Mouse (Mus musculus) retina, adult 2 months (tissue): ENCODE data around the gene 0610009B22Rik.
"Not testable (repeated sequence)": the region's sequence is repeated elsewhere in the genome, so short reads cannot be mapped to it uniquely, and the experiment has no call there.

ENCODE experiments used
- DNase-seq: peaks from one replicate; pipeline ENCODE4 v3.0.0-alpha.2; 2012; ENCODE audit warnings: low read depth, low spot score

0610009B22Rik gene

GRCm38 (mm10) chr11:51688330-51689328, at the start of gene 0610009B22Rik:
0610009B22Rik (minus strand) TSS chr11:51688874.
- DNase-seq, result peak; percentile 100

GRCm38 (mm10) chr11:51734218-51734617, 45.5 kb upstream of the 0610009B22Rik start:
- not testable (repeated sequence) for DNase-seq

GRCm38 (mm10) chr11:51732883-51733282, 44.2 kb upstream of the 0610009B22Rik start:
- no peak for DNase-seq

GRCm38 (mm10) chr11:51721066-51721465, 32.4 kb upstream of the 0610009B22Rik start:
- no peak for DNase-seq

- DNase-seq, result no peak
Observed at GRCm38 (mm10) chr11:51707080-51707479, 18.4 kb upstream of the 0610009B22Rik start.

- no peak for DNase-seq
Observed at GRCm38 (mm10) chr11:51706451-51706850, 17.8 kb upstream of the 0610009B22Rik start.

DNA sequence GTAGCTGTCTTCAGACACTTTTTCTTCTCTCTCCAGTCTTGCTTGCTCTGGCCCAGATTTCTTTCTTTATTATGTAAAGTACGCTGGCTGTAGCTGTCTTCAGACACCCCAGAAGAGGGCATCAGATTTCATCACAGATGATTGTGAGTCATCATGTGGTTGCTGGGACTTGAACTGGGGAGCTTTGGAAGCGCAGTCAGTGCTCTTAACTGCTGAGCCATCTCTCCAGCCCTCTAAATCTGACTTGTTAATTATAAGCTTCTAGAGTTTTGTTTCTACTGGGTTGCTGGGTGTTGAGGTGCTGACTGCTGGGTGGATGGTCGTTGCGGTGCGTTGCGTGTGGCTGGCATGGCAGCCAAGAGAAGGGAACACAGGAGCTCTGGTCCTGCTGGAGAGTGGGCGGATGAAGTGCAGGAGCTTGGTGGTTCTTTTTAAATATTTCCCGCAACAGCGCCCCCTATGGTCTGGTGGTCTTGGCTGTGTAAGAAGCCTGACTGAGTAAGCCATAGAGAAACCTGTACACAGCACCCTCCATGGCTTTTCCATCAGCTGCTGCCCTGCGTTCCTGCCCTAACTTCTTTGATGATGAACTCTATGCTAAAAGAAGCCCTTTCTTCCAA, 14.8 kb upstream of the 0610009B22Rik start:
- DNase-seq, result no peak

GRCm38 (mm10) chr11:51702831-51703230, 14.2 kb upstream of the 0610009B22Rik start:
- no peak for DNase-seq

- no peak for DNase-seq
Observed at GRCm38 (mm10) chr11:51694984-51695383, 6.3 kb upstream of the 0610009B22Rik start.

- not testable (repeated sequence) for DNase-seq
Observed at GRCm38 (mm10) chr11:51690597-51690996, 1.9 kb upstream of the 0610009B22Rik start.

DNA sequence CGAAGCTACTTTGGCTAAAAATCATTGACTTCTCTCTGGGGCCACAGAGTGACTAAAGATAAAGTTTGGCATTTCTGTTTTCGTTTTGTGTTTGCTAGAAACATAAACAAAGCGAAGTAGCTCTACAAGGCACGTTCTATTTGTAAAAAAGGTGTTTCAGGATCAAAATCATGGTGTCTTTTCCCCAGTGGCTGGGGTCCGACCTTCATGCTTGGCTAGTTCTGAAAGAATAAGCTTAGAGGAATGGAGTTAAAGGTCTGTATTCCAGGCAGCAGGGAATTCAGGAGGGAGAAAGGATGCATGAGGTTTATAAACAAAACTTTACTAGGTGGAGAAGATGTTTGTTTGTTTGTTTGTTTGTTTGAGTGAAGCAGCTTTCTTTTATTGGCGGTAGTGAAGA, 669 bp upstream of the 0610009B22Rik start:
- no peak for DNase-seq

- no peak for DNase-seq
Observed at GRCm38 (mm10) chr11:51681976-51682374, 6.7 kb downstream of the 0610009B22Rik start.

DNA sequence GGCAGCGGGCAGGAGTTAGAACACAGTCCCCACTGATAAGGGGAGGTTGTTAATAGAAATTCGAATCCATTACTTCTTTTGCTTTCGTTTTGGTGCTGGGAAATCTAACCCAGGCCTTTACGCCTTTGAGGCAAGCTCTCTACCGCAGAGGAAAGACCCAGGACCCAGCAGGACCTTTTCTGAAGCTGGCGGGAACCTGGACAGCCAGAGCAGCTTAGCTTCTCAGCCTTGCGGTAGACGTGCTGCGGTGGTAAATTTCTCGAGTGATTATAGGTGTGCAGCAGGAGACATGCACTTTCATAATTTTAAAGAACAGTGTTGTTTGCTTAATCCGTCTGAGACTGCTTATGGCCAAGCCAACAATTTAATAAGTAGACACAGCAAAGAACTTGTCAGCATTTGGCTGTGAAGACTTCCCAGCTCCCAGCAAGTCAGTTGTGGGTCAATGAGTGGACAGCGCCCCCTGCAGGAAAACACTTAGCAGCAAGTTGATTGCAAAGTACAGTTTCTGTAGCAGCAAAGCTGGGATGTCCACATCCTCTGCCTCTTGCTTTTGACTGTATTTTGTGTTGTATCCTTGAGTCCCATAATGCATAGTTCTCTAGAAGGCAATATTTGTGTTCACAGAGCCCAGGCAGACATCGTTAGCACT, 7.2 kb downstream of the 0610009B22Rik start:
- DNase-seq, result peak; percentile 81

DNA sequence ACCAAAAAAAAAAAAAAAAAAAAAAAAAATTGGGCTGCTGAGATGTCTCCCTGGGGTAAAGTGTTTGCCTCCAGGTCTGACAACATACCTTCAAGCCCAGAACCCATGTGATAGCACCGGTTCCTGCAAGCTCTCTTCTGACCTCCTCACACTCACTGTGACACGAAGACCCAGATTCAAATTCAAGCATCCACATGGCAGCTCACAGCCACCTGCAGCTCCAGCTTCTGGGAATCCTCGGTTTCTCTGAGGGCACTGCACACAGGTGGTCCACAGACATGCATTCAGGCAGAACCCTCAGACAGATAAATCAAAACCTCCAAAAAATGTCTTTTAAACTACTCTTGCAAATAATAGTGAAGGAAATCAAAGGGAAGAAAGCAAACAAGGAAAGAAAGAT, 9.2 kb downstream of the 0610009B22Rik start:
- no peak for DNase-seq

DNA sequence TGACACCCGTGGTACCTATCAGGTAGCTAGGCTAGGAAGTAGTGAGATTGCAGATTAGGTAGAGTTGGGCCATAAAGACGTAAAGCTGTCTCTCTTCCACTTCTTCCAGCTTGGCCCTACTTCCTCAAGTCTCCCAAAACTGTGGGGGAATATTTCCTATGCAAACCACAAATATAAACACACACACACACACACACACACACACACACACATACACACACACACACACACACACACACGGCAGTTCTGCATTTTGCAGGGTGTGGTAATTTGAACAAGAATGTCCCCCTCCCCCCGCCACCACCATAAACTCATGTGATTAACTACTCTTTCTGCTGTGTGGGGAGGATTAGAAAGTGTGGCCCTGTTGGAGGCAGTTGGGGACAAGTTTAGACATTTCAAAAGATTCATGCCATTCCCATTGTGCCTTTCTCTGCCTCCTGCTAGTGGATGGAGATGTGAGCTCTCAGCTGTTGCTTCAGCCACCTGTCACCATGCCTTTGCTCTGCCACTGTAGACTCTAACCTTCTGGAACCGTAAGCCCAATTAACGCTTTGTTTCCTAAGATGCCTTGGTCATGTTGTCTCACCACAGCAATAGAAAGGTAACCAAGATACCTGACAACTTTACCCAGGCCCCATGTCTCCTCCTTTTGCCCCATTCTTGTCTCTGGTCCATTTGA, 10.8 kb downstream of the 0610009B22Rik start:
- no peak for DNase-seq

GRCm38 (mm10) chr11:51675386-51675785, 13.3 kb downstream of the 0610009B22Rik start:
- DNase-seq, result no peak

DNA sequence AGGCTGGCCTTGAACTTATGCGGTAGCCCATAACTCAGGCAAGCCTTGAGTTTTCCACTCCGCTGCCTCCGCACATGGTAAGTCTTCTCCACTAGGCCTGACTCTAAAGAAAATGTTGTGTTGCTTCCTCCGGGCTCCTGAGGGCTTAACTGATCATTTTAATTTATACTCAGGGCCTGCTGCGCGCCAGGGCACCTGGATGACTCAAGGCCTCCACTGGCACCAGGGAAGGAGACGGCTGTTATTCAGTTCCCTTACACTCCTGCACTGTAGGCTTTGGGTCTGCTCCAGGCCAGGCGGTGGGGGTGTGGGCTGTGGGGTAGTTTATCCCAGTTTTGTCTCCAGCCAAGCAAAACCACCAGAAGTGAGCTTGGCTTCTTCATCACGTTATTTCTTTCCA, 15.4 kb downstream of the 0610009B22Rik start:
- no peak for DNase-seq

- no peak for DNase-seq
Observed at GRCm38 (mm10) chr11:51671376-51671775, 17.3 kb downstream of the 0610009B22Rik start.

- no peak for DNase-seq
Observed at GRCm38 (mm10) chr11:51670846-51671245, 17.8 kb downstream of the 0610009B22Rik start.

DNA sequence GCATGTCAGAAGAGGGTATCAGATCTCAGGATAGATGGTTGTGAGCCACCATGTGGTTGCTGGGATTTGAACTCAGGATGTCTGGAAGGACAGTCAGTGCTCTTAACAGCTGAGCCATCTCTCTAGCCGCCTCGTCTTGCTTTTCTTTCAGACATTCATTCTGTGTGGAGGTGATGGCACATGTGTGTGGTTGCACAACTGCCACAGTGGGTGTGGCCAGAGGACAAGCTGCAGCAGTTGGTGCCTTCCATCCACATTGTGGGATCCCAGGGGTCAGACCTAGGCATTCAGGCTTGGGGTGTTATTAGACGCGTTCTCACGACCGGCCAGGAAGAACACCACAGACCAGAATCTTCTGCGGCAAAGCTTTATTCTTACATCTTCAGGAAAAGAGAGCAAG, 23.9 kb downstream of the 0610009B22Rik start:
- not testable (repeated sequence) for DNase-seq

DNA sequence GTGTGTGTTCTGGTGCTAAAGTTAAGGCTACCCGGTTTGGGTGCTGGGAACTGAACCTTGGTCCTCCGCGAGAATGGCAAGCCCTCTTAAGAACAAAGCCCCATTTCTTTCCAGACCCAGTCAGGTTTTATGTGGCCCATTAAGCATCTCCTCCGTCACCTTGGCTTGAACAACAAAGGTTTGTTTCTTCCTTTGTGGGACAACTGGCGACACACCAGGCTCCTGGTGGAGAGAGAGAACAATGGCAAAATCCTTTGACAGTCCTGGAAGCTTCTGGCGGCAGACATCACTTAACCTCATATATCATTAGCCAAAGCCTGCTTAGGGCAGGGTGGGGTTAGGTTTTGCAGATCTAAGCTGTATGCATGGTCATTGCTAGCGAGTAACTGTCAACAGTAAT, 26.0 kb downstream of the 0610009B22Rik start:
- DNase-seq, result no peak
